Mouse (Mus musculus): ENCODE measurements around the gene Fgf22. TPM values are rescaled to one million over a fixed set of nuclear protein-coding genes. Genes with fewer than 3 reads are reported as not detected.

Gene Fgf22
- polyA plus RNA-seq, 1 experiment = 1.0 TPM

DNA sequence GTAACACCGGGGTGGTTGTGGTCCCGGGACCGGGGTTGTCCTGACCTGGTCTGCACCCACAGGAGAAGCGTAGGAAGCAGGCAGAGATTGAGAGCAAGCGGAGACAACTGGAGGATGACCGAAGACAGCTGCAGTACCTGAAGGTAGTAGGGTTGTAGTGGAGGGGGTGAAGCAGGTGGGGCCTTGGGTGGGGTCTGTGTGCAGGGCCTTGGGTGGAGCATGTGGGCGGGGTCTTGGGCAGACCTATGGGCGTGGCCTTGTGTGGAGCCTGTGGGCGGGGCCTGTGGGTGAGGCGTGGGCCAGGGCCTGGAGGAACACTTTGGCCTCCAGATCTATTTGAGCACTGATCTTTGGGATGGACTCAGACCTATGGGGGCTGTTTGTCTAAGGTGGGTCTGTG lies 52.1 kb downstream of the Fgf22 start:
- H3K36me3 ChIP-seq (ENCODE audit: control insufficient read depth, insufficient read depth, low read length, poor library complexity, severe bottlenecking) = no peaks in the 10 kb centered on the region
- no peak overlapping the region for H3K4me3 ChIP-seq (ENCODE audit: low read depth, low read length)
- no peaks in the 10 kb centered on the region for H3K9me3 ChIP-seq (replicated peaks; ENCODE audit: control insufficient read depth, insufficient read depth, low read length, poor library complexity, severe bottlenecking)
- H3K4me1 ChIP-seq (ENCODE audit: control insufficient read depth, insufficient read depth, low read length) = peaks cover 4% of the 10 kb centered on the region
- no peak for TF ChIP-seq POLR2A (IDR thresholded peaks at IDR 0.05; ENCODE audit: insufficient read depth, low read length)
- no peak for TF ChIP-seq CTCF (IDR thresholded peaks at IDR 0.05; ENCODE audit: low read depth, low read length)
- TF ChIP-seq EP300 (IDR thresholded peaks at IDR 0.05; ENCODE audit: insufficient read depth, low read depth, low read length) = no peak
- no peak overlapping the region for H3K9ac ChIP-seq (ENCODE audit: low read depth, poor library complexity, severe bottlenecking)
- no peak overlapping the region for H3K27ac ChIP-seq (ENCODE audit: insufficient read depth, low read length)
- H3K27me3 ChIP-seq (ENCODE audit: control insufficient read depth, insufficient read depth, low read length, poor library complexity, severe bottlenecking) = no peaks in the 10 kb centered on the region

DNA sequence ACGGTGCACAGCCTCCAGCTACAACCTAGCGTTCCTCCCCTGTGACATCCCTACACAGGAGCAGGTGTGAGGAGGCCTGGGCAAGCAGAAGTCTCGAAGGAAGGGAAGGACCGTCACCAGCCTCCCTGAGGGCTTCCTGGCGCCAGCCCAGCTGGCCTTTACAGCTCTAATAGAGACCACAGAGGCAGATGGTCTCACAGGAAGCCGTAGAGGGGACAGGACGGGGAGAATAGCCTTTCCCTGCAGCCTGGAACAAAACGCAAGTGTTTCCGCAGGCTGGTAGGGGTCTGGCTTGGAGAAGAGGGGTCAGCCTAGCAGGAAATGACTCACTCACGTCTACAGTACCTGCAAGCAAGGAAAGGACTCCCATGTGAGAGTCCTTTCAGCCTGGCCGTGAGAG lies 53.0 kb downstream of the Fgf22 start:
- no peaks in the 10 kb centered on the region for H3K27me3 ChIP-seq (ENCODE audit: control insufficient read depth, insufficient read depth, low read length, poor library complexity, severe bottlenecking)
- H3K4me1 ChIP-seq (ENCODE audit: control insufficient read depth, insufficient read depth, low read length) = peaks cover under 1% of the 10 kb centered on the region
- no peak overlapping the region for H3K9ac ChIP-seq (ENCODE audit: low read depth, poor library complexity, severe bottlenecking)

More for the DNA sequence above, 53.0 kb downstream of the Fgf22 start:
- TF ChIP-seq CTCF (IDR thresholded peaks at IDR 0.05; ENCODE audit: low read depth, low read length) (no peak), POLR2A (IDR thresholded peaks at IDR 0.05; ENCODE audit: insufficient read depth, low read length) (no peak), EP300 (IDR thresholded peaks at IDR 0.05; ENCODE audit: insufficient read depth, low read depth, low read length) (no peak)
- Histone ChIP-seq H3K27ac (ENCODE audit: insufficient read depth, low read length) (no peak overlapping the region), H3K9me3 (replicated peaks; ENCODE audit: control insufficient read depth, insufficient read depth, low read length, poor library complexity, severe bottlenecking) (no peaks in the 10 kb centered on the region), H3K4me3 (ENCODE audit: low read depth, low read length) (no peak overlapping the region), H3K36me3 (ENCODE audit: control insufficient read depth, insufficient read depth, low read length, poor library complexity, severe bottlenecking) (no peaks in the 10 kb centered on the region)

Other genes with a start within 250 kb of the Fgf22 start
- 16.6 and 16.7 TPM in 2 replicates for gene Plpp2, start 221.3 kb upstream of the Fgf22 start, polyA plus RNA-seq (2011; ENCODE audit: insufficient read depth, insufficient read length, low read depth, missing spikeins)
- 40.1 and 55.7 TPM in 2 replicates for gene Mier2, start 199.9 kb upstream of the Fgf22 start, polyA plus RNA-seq (2011; ENCODE audit: insufficient read depth, insufficient read length, low read depth, missing spikeins)
- gene Theg, start 167.7 kb upstream of the Fgf22 start, polyA plus RNA-seq (2011; ENCODE audit: insufficient read depth, insufficient read length, low read depth, missing spikeins) = not detected in 2 replicates
- gene C2cd4c, start 141.1 kb upstream of the Fgf22 start, polyA plus RNA-seq (2011; ENCODE audit: insufficient read depth, insufficient read length, low read depth, missing spikeins) = 0.58 and 0.88 TPM in 2 replicates
- gene Shc2, start 117.2 kb upstream of the Fgf22 start, polyA plus RNA-seq (2011; ENCODE audit: insufficient read depth, insufficient read length, low read depth, missing spikeins) = 4.6 and 4.7 TPM in 2 replicates
- not detected in 2 replicates for gene Odf3l2, start 109.3 kb upstream of the Fgf22 start, polyA plus RNA-seq (2011; ENCODE audit: insufficient read depth, insufficient read length, low read depth, missing spikeins)
- 1.9 and 2.6 TPM in 2 replicates for gene Madcam1, start 90.5 kb upstream of the Fgf22 start, polyA plus RNA-seq (2011; ENCODE audit: insufficient read depth, insufficient read length, low read depth, missing spikeins)
- 11.3 and 14.5 TPM in 2 replicates for gene Tpgs1, start 85.7 kb upstream of the Fgf22 start, polyA plus RNA-seq (2011; ENCODE audit: insufficient read depth, insufficient read length, low read depth, missing spikeins)
- 299 and 319 TPM in 2 replicates for gene Cdc34, start 72.9 kb upstream of the Fgf22 start, polyA plus RNA-seq (2011; ENCODE audit: insufficient read depth, insufficient read length, low read depth, missing spikeins)
- gene Gzmm, start 66.1 kb upstream of the Fgf22 start, polyA plus RNA-seq (2011; ENCODE audit: insufficient read depth, insufficient read length, low read depth, missing spikeins) = 2.8 and 3.6 TPM in 2 replicates
- gene Bsg, start 50.6 kb upstream of the Fgf22 start, polyA plus RNA-seq (2011; ENCODE audit: insufficient read depth, insufficient read length, low read depth, missing spikeins) = 445 and 449 TPM in 2 replicates
- 7.3 and 8.4 TPM in 2 replicates for gene Hcn2, start 38.4 kb upstream of the Fgf22 start, polyA plus RNA-seq (2011; ENCODE audit: insufficient read depth, insufficient read length, low read depth, missing spikeins)
- 21.9 and 23.0 TPM in 2 replicates for gene Polrmt, start 8.5 kb upstream of the Fgf22 start, polyA plus RNA-seq (2011; ENCODE audit: insufficient read depth, insufficient read length, low read depth, missing spikeins)
- 49.6 and 61.5 TPM in 2 replicates for gene Rnf126, start 11.9 kb downstream of the Fgf22 start, polyA plus RNA-seq (2011; ENCODE audit: insufficient read depth, insufficient read length, low read depth, missing spikeins)
- gene Fstl3, start 22.2 kb downstream of the Fgf22 start, polyA plus RNA-seq (2011; ENCODE audit: insufficient read depth, insufficient read length, low read depth, missing spikeins) = 7.7 TPM in 2 replicates
- not detected in 2 replicates for gene Prss57, start 35.9 kb downstream of the Fgf22 start, polyA plus RNA-seq (2011; ENCODE audit: insufficient read depth, insufficient read length, low read depth, missing spikeins)
- 53.3 and 53.7 TPM in 2 replicates for gene Palm, start 38.5 kb downstream of the Fgf22 start, polyA plus RNA-seq (2011; ENCODE audit: insufficient read depth, insufficient read length, low read depth, missing spikeins)
- 4.0 and 6.4 TPM in 2 replicates for gene Misp, start 65.9 kb downstream of the Fgf22 start, polyA plus RNA-seq (2011; ENCODE audit: insufficient read depth, insufficient read length, low read depth, missing spikeins)
- 628 and 695 TPM in 2 replicates for gene Ptbp1, start 99.4 kb downstream of the Fgf22 start, polyA plus RNA-seq (2011; ENCODE audit: insufficient read depth, insufficient read length, low read depth, missing spikeins)
- gene Prtn3, start 119.4 kb downstream of the Fgf22 start, polyA plus RNA-seq (2011; ENCODE audit: insufficient read depth, insufficient read length, low read depth, missing spikeins) = 8.7 and 13.1 TPM in 2 replicates
- 6.4 and 8.3 TPM in 2 replicates for gene Plppr3, start 119.6 kb downstream of the Fgf22 start, polyA plus RNA-seq (2011; ENCODE audit: insufficient read depth, insufficient read length, low read depth, missing spikeins)
- not detected in 2 replicates for gene Elane, start 131.2 kb downstream of the Fgf22 start, polyA plus RNA-seq (2011; ENCODE audit: insufficient read depth, insufficient read length, low read depth, missing spikeins)
- gene Cfd, start 135.8 kb downstream of the Fgf22 start, polyA plus RNA-seq (2011; ENCODE audit: insufficient read depth, insufficient read length, low read depth, missing spikeins) = not detected in 2 replicates
- gene Med16, start 153.8 kb downstream of the Fgf22 start, polyA plus RNA-seq (2011; ENCODE audit: insufficient read depth, insufficient read length, low read depth, missing spikeins) = 17.4 and 17.5 TPM in 2 replicates
- not detected in 2 replicates for gene Gm26602, start 155.8 kb downstream of the Fgf22 start, polyA plus RNA-seq (2011; ENCODE audit: insufficient read depth, insufficient read length, low read depth, missing spikeins)
- gene Kiss1r, start 161.9 kb downstream of the Fgf22 start, polyA plus RNA-seq (2011; ENCODE audit: insufficient read depth, insufficient read length, low read depth, missing spikeins) = 0.25 and 1.2 TPM in 2 replicates
- 49.4 and 56.5 TPM in 2 replicates for gene R3hdm4, start 166.1 kb downstream of the Fgf22 start, polyA plus RNA-seq (2011; ENCODE audit: insufficient read depth, insufficient read length, low read depth, missing spikeins)
- gene Arid3a, start 172.0 kb downstream of the Fgf22 start, polyA plus RNA-seq (2011; ENCODE audit: insufficient read depth, insufficient read length, low read depth, missing spikeins) = 31.1 and 36.5 TPM in 2 replicates
- gene Wdr18, start 205.1 kb downstream of the Fgf22 start, polyA plus RNA-seq (2011; ENCODE audit: insufficient read depth, insufficient read length, low read depth, missing spikeins) = 47.6 and 55.3 TPM in 2 replicates
- not detected in 2 replicates for gene Grin3b, start 215.6 kb downstream of the Fgf22 start, polyA plus RNA-seq (2011; ENCODE audit: insufficient read depth, insufficient read length, low read depth, missing spikeins)
- gene Tmem259, start 229.3 kb downstream of the Fgf22 start, polyA plus RNA-seq (2011; ENCODE audit: insufficient read depth, insufficient read length, low read depth, missing spikeins) = 54.6 and 61.1 TPM in 2 replicates
- gene Cnn2, start 233.5 kb downstream of the Fgf22 start, polyA plus RNA-seq (2011; ENCODE audit: insufficient read depth, insufficient read length, low read depth, missing spikeins) = 156 and 164 TPM in 2 replicates
- gene Abca7, start 241.4 kb downstream of the Fgf22 start, polyA plus RNA-seq (2011; ENCODE audit: insufficient read depth, insufficient read length, low read depth, missing spikeins) = 10.6 and 11.0 TPM in 2 replicates

All from ES-Bruce4 (cell line).